Mouse (Mus musculus) MEL (cell line): ENCODE data around the gene Ddrgk1. TPM values are rescaled to one million over a fixed set of nuclear protein-coding genes. Genes with fewer than 3 reads are reported as not detected.
A peak's percentile ranks its signal among the peaks of the same experiment; 100 is the strongest.

ENCODE experiments used
- DNase-seq: peaks from one replicate; pipeline ENCODE4 v3.0.0; 2011; ENCODE audit warnings: low read depth, low spot score
- H3K27ac ChIP-seq: 2 replicates; pipeline ENCODE4 v1.5.1; 2012; ENCODE audit warnings: low read depth, mild to moderate bottlenecking, control low read depth, low read length, moderate library complexity; ENCODE audit not compliant: control insufficient read depth
- H3K27me3 ChIP-seq, 2 experiments: fragments of 150-350 bp in 1 of 2; sonication (generic) in 1 of 2; 2 replicates each; pipeline ENCODE4 v1.6.1; 2012; ENCODE audit warnings: low read length in 2 of 2, mild to moderate bottlenecking in 2 of 2, improper control_type of control experiment in 1 of 2, moderate library complexity in 1 of 2; ENCODE audit not compliant: insufficient read depth in 2 of 2, control insufficient read depth in 1 of 2
- H3K36me3 ChIP-seq, 2 experiments: 2 replicates each; pipeline ENCODE4 v1.6.1; 2012 to 2014; ENCODE audit warnings: low read length in 2 of 2, improper control_type of control experiment in 1 of 2, inconsistent platforms in 1 of 2, mild to moderate bottlenecking in 1 of 2; ENCODE audit not compliant: insufficient read depth in 2 of 2, control insufficient read depth in 1 of 2
- H3K4me1 ChIP-seq, 2 experiments: fragments of 150-350 bp in 1 of 2; sonication (generic) in 1 of 2; 2 replicates each; pipeline ENCODE4 v1.6.1; 2012; ENCODE audit warnings: low read length in 2 of 2, improper control_type of control experiment in 1 of 2, mild to moderate bottlenecking in 1 of 2; ENCODE audit not compliant: insufficient read depth in 2 of 2, control insufficient read depth in 1 of 2
- H3K4me3 ChIP-seq, 2 experiments: fragments of 150-350 bp in 1 of 2; sonication (generic) in 1 of 2; 2 replicates each; pipeline ENCODE4 v1.5.1; 2012; ENCODE audit warnings: low read depth in 2 of 2, low read length in 2 of 2, mild to moderate bottlenecking in 2 of 2, moderate library complexity in 2 of 2, control low read depth in 1 of 2, improper control_type of control experiment in 1 of 2; ENCODE audit not compliant: control insufficient read depth in 1 of 2, insufficient read depth in 1 of 2
- H3K79me2 ChIP-seq: 2 replicates; pipeline ENCODE4 v1.6.1; 2012; ENCODE audit warnings: mild to moderate bottlenecking, low read length, moderate library complexity; ENCODE audit not compliant: control insufficient read depth, poor library complexity, insufficient read depth
- H3K9ac ChIP-seq: 2 replicates; pipeline ENCODE4 v1.6.1; 2012; ENCODE audit warnings: low read depth, mild to moderate bottlenecking, control low read depth, low read length, moderate library complexity; ENCODE audit not compliant: control insufficient read depth, poor library complexity, severe bottlenecking
- H3K9me3 ChIP-seq: fragments of 150-350 bp; sonication (generic); replicated peaks from 2 replicates; pipeline ENCODE4 v1.6.1; 2012; ENCODE audit warnings: mild to moderate bottlenecking, low read length, improper control_type of control experiment, moderate library complexity; ENCODE audit not compliant: insufficient read depth
- CHD2 ChIP-seq: IDR thresholded peaks from 2 replicates; pipeline ENCODE4 v1.6.1; 2011; ENCODE audit warnings: low read length, improper control_type of control experiment
- CTCF ChIP-seq, 3 experiments: IDR thresholded peaks in 2 of 3; conservative IDR thresholded peaks in 1 of 3; 2 replicates each; pipeline ENCODE4 v1.5.1; 2011 to 2012; ENCODE audit warnings: low read length in 3 of 3, low read depth in 2 of 3, mild to moderate bottlenecking in 2 of 3, improper control_type of control experiment in 1 of 3, inconsistent platforms in 1 of 3, mixed read lengths in 1 of 3, moderate library complexity in 1 of 3; ENCODE audit not compliant: control insufficient read depth in 1 of 3, insufficient read depth in 1 of 3, poor library complexity in 1 of 3, severe bottlenecking in 1 of 3
- E2F4 ChIP-seq: IDR thresholded peaks from 2 replicates; pipeline ENCODE4 v1.6.1; 2011; ENCODE audit warnings: low read depth, low read length, improper control_type of control experiment, borderline replicate concordance
- ELF1 ChIP-seq: IDR thresholded peaks from 2 replicates; pipeline ENCODE4 v1.6.1; 2014; ENCODE audit warnings: low read depth, mild to moderate bottlenecking, inconsistent platforms, low read length, improper control_type of control experiment, moderate library complexity
- EP300 ChIP-seq, 2 experiments: IDR thresholded peaks; 2 replicates each; pipeline ENCODE4 v1.6.1; 2011; ENCODE audit warnings: improper control_type of control experiment in 2 of 2, low read length in 2 of 2, low read depth in 1 of 2, mild to moderate bottlenecking in 1 of 2
- ETS1 ChIP-seq: IDR thresholded peaks from 2 replicates; pipeline ENCODE4 v1.6.1; 2012; ENCODE audit warnings: low read depth, mild to moderate bottlenecking, inconsistent platforms, low read length, improper control_type of control experiment, moderate library complexity
- GATA1 ChIP-seq: IDR thresholded peaks from 2 replicates; pipeline ENCODE4 v1.6.1; 2011; ENCODE audit warnings: low read depth, low read length, improper control_type of control experiment
- HCFC1 ChIP-seq: IDR thresholded peaks from 2 replicates; pipeline ENCODE4 v1.6.1; 2012; ENCODE audit warnings: low read depth, mild to moderate bottlenecking, inconsistent platforms, low read length, improper control_type of control experiment, moderate library complexity
- JUND ChIP-seq: IDR thresholded peaks from 2 replicates; pipeline ENCODE4 v1.6.1; 2011; ENCODE audit warnings: low read depth, mild to moderate bottlenecking, improper control_type of control experiment, low read length
- MAX ChIP-seq: IDR thresholded peaks from 2 replicates; pipeline ENCODE4 v1.6.1; 2011; ENCODE audit warnings: low read length, improper control_type of control experiment
- MAZ ChIP-seq: IDR thresholded peaks from 2 replicates; pipeline ENCODE4 v1.6.1; 2012; ENCODE audit warnings: low read depth, mild to moderate bottlenecking, inconsistent platforms, low read length, improper control_type of control experiment
- MXI1 ChIP-seq: IDR thresholded peaks from 2 replicates; pipeline ENCODE4 v1.6.1; 2011; ENCODE audit warnings: mild to moderate bottlenecking, low read depth, low read length, improper control_type of control experiment
- MYB ChIP-seq: IDR thresholded peaks from 2 replicates; pipeline ENCODE4 v1.6.1; 2011; ENCODE audit warnings: mild to moderate bottlenecking, low read depth, low read length, improper control_type of control experiment
- MYC ChIP-seq: IDR thresholded peaks from 2 replicates; pipeline ENCODE4 v1.6.1; 2011; ENCODE audit warnings: low read depth, mild to moderate bottlenecking, low read length, improper control_type of control experiment, moderate library complexity
- NELFE ChIP-seq: IDR thresholded peaks from 2 replicates; pipeline ENCODE4 v1.6.1; 2011; ENCODE audit warnings: low read depth, low read length, improper control_type of control experiment
- POLR2A ChIP-seq, 2 experiments: IDR thresholded peaks; 2 replicates each; pipeline ENCODE4 v1.6.1; 2011 to 2012; ENCODE audit warnings: low read length in 2 of 2, mild to moderate bottlenecking in 2 of 2, control low read depth in 1 of 2, improper control_type of control experiment in 1 of 2, low read depth in 1 of 2, moderate library complexity in 1 of 2; ENCODE audit not compliant: control insufficient read depth in 1 of 2, insufficient read depth in 1 of 2, poor library complexity in 1 of 2
- POLR2AphosphoS5 ChIP-seq: IDR thresholded peaks from 2 replicates; pipeline ENCODE4 v1.6.1; 2012; ENCODE audit warnings: low read depth, borderline replicate concordance, mild to moderate bottlenecking, inconsistent platforms, low read length, moderate library complexity, mixed read lengths
- SIN3A ChIP-seq: IDR thresholded peaks from 2 replicates; pipeline ENCODE4 v1.6.1; 2012; ENCODE audit warnings: low read length, improper control_type of control experiment, inconsistent platforms
- SMC3 ChIP-seq: IDR thresholded peaks from 2 replicates; pipeline ENCODE4 v1.6.1; 2011; ENCODE audit warnings: low read depth, low read length, improper control_type of control experiment
- TAL1 ChIP-seq: IDR thresholded peaks from 2 replicates; pipeline ENCODE4 v1.6.1; 2012; ENCODE audit warnings: mild to moderate bottlenecking, inconsistent platforms, low read length, moderate library complexity, mixed read lengths
- TCF12 ChIP-seq: IDR thresholded peaks from 2 replicates; pipeline ENCODE4 v1.6.1; 2014; ENCODE audit warnings: low read depth, mild to moderate bottlenecking, inconsistent platforms, low read length, improper control_type of control experiment, moderate library complexity
- UBTF ChIP-seq: IDR thresholded peaks from 2 replicates; pipeline ENCODE4 v1.6.1; 2012; ENCODE audit warnings: low read depth, mild to moderate bottlenecking, inconsistent platforms, low read length, improper control_type of control experiment, moderate library complexity, borderline replicate concordance; ENCODE audit not compliant: insufficient read depth
- USF2 ChIP-seq, 2 experiments: IDR thresholded peaks; 2 replicates each; pipeline ENCODE4 v1.6.1; 2011 to 2012; ENCODE audit warnings: improper control_type of control experiment in 2 of 2, low read length in 2 of 2, borderline replicate concordance in 1 of 2, inconsistent platforms in 1 of 2, low read depth in 1 of 2, mild to moderate bottlenecking in 1 of 2; ENCODE audit not compliant: insufficient read depth in 1 of 2
- ZKSCAN1 ChIP-seq: IDR thresholded peaks from 2 replicates; pipeline ENCODE4 v1.6.1; 2012; ENCODE audit warnings: low read depth, mild to moderate bottlenecking, inconsistent platforms, low read length, improper control_type of control experiment, moderate library complexity
- polyA plus RNA-seq, 2 experiments: library from polyadenylated mRNA; stranded (reverse) in 1 of 2; unstranded in 1 of 2; fragments of >175 nt in 1 of 2; fragments of >200 nt in 1 of 2; gene quantifications; 2 replicates each; pipeline versions ENCODE4 v1.2.1 to v1.2.4; 2012; ENCODE audit warnings: low replicate concordance in 2 of 2, low read depth in 1 of 2; ENCODE audit not compliant: insufficient read length in 2 of 2, insufficient read depth in 1 of 2, missing spikeins in 1 of 2
- total RNA-seq: library from RNA; depleted of rRNA; stranded (reverse); fragments of 300-350 nt; gene quantifications from 2 replicates; pipeline ENCODE4 v1.2.3, GENCODE M21; 2012

Ddrgk1 gene
- total and polyA plus RNA-seq, 3 experiments, result 52.7 to 73.6 TPM; not detected in 1

- TF ChIP-seq MAX (no peak), ELF1 (no peak), ETS1 (peak; percentile 42), EP300 (IDR thresholded peaks at IDR 0.05; ENCODE audit: low read depth in 1 of 2, low read length in 2 of 2) (0 out of 4 replicates have a peak, but pooled peaks of 1 of the 2 experiments have one; percentile 13), TCF12 (peak; percentile 73)
- no peaks in the 10 kb centered on the region for H3K79me2 ChIP-seq
- H3K27ac ChIP-seq, result no peak overlapping the region
- H3K4me1 ChIP-seq, result peaks cover 0 to 5% of the 10 kb centered on the region in 2 experiments; a peak in 2 of 4 replicates
- H3K36me3 ChIP-seq, result peaks cover 0 to 1% of the 10 kb centered on the region in 2 experiments; a peak in 1 of 4 replicates
- peak; percentile 18 for DNase-seq
- H3K4me3 ChIP-seq, result no peak overlapping the region
- H3K27me3 ChIP-seq, result no peaks in the 10 kb centered on the region
- H3K9me3 ChIP-seq, result no peaks in the 10 kb centered on the region
- no peak overlapping the region for H3K9ac ChIP-seq
These were observed 28.6 kb downstream of the Ddrgk1 start for GRCm38 (mm10) chr2:130635847-130636246.

GRCm38 (mm10) chr2:130634739-130635411 lies 29.6 kb downstream of the Ddrgk1 start:
- H3K27me3 ChIP-seq, result no peaks in the 10 kb centered on the region
- TF ChIP-seq SIN3A (no peak), ETS1 (no peak), UBTF (no peak), POLR2A (IDR thresholded peaks at IDR 0.05; ENCODE audit: control insufficient read depth in 1 of 2, insufficient read depth in 1 of 2, low read depth in 1 of 2, low read length in 2 of 2, poor library complexity in 1 of 2) (0 out of 4 replicates have a peak, but pooled peaks of 1 of the 2 experiments have one; percentile 26), TAL1 (no peak), CHD2 (no peak)
- DNase-seq, result no peak
- no peaks in the 10 kb centered on the region for H3K9me3 ChIP-seq
- peaks cover 0 to 4% of the 10 kb centered on the region in 2 experiments; a peak in 1 of 4 replicates for H3K36me3 ChIP-seq
- no peak overlapping the region for H3K27ac ChIP-seq
- peaks cover 0 to 9% of the 10 kb centered on the region in 2 experiments; a peak in 2 of 4 replicates for H3K4me1 ChIP-seq
- H3K79me2 ChIP-seq, result no peaks in the 10 kb centered on the region
- no peak overlapping the region for H3K9ac ChIP-seq
- no peak overlapping the region for H3K4me3 ChIP-seq

GRCm38 (mm10) chr2:130634006-130634738 lies 30.3 kb downstream of the Ddrgk1 start:
- Histone ChIP-seq H3K36me3 (peaks cover 0 to 4% of the 10 kb centered on the region in 2 experiments; a peak in 1 of 4 replicates), H3K27me3 (no peaks in the 10 kb centered on the region), H3K4me3 (no peak overlapping the region), H3K9me3 (no peaks in the 10 kb centered on the region), H3K4me1 (peaks cover 0 to 9% of the 10 kb centered on the region in 2 experiments; a peak in 2 of 4 replicates), H3K27ac (no peak overlapping the region), H3K9ac (no peak overlapping the region), H3K79me2 (peaks cover 6% of the 10 kb centered on the region)
- DNase-seq, result no peak
- TF ChIP-seq E2F4, result no peak
- TF ChIP-seq MYC, result no peak
- no peak for TF ChIP-seq USF2 (IDR thresholded peaks at IDR 0.05; ENCODE audit: borderline replicate concordance in 1 of 2, insufficient read depth in 1 of 2, low read depth in 1 of 2, low read length in 2 of 2)
- TF ChIP-seq MAZ, result no peak
- TF ChIP-seq TAL1, result no peak
- no peak for TF ChIP-seq POLR2AphosphoS5
- no peak for TF ChIP-seq ZKSCAN1
- TF ChIP-seq HCFC1, result no peak
- TF ChIP-seq MXI1, result no peak
- TF ChIP-seq SMC3, result no peak
- TF ChIP-seq NELFE, result no peak
- no peak for TF ChIP-seq MYB
- TF ChIP-seq JUND, result no peak
- no peak for TF ChIP-seq CTCF (IDR thresholded peaks at IDR 0.05 in 2 of 3, conservative IDR thresholded peaks at IDR 0.05 in 1 of 3; ENCODE audit: control insufficient read depth in 1 of 3, insufficient read depth in 1 of 3, low read depth in 2 of 3, low read length in 3 of 3, poor library complexity in 1 of 3, severe bottlenecking in 1 of 3)
- TF ChIP-seq GATA1, result no peak
- TF ChIP-seq CHD2, result no peak
